Mouse (Mus musculus): ENCODE measurements around the gene AI481877.

DNA sequence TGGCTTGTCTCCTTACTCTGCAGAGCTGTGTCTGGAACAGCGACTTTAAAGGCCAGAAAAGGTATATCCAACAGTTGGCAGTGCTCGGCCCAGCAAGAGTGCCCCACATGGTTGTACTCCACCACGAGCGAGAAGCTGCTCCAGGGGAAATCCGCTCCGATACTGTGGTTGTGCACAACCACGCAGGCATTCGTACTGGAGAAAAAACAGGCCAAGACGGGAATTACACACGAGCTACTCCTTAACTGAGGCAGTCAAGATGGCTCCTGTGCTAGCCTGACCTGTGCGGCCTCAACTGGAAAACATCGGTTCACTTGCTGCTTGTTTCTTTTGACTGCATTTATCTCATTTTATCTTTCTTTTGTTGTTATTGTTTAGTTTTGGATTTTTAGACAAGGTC, 76.3 kb downstream of the AI481877 start:
- no peak for TF ChIP-seq CTCF (IDR thresholded peaks at IDR 0.05; ENCODE audit: borderline replicate concordance, insufficient read depth, low read depth, low read length)
- no peak for TF ChIP-seq POLR2A (IDR thresholded peaks at IDR 0.05; ENCODE audit: borderline replicate concordance, insufficient read depth, low read length)
